Mouse (Mus musculus): ENCODE data around the gene R3hdml. TPM values are rescaled to one million over a fixed set of nuclear protein-coding genes. Genes with fewer than 3 reads are reported as not detected.

Gene R3hdml
- total and polyA plus RNA-seq, 3 experiments, result not detected

GRCm38 (mm10) chr2:163494456-163494855 lies 2.3 kb downstream of the R3hdml start:
- H3K4me1 ChIP-seq (ENCODE audit: insufficient read depth, low read depth, low read length), result no peaks in the 10 kb centered on the region
- peaks cover 10% of the 10 kb centered on the region; the same call in 1 of the 2 replicates for H3K27me3 ChIP-seq (ENCODE audit: insufficient read depth, low read length)
- H3K9me3 ChIP-seq (replicated peaks), result no peaks in the 10 kb centered on the region
- no peaks in the 10 kb centered on the region for H3K36me3 ChIP-seq (replicated peaks)
- TF ChIP-seq GATA2 (IDR thresholded peaks at IDR 0.05; ENCODE audit: borderline replicate concordance, low read depth, low read length) (no peak), GATA1 (IDR thresholded peaks at IDR 0.05; ENCODE audit: borderline replicate concordance, low read length) (no peak), TAL1 (conservative IDR thresholded peaks at IDR 0.05; ENCODE audit: low read depth, low read length) (no peak), CTCF (IDR thresholded peaks at IDR 0.05; ENCODE audit: low read depth, low read length) (no peak), POLR2AphosphoS5 (IDR thresholded peaks at IDR 0.05; ENCODE audit: insufficient replicate concordance, low read depth, low read length) (no peak)
- H3K4me3 ChIP-seq (ENCODE audit: low read depth, low read length), result no peak overlapping the region
- no peak for ATAC-seq (ENCODE audit: extremely low read depth, insufficient number of reproducible peaks, low FRiP score, poor library complexity, severe bottlenecking)
- DNase-seq (ENCODE audit: low spot score), result no peak

- no peak for DNase-seq (ENCODE audit: low spot score)
- Histone ChIP-seq H3K4me1 (ENCODE audit: insufficient read depth, low read depth, low read length) (no peaks in the 10 kb centered on the region), H3K27me3 (ENCODE audit: insufficient read depth, low read length) (no peaks in the 10 kb centered on the region), H3K4me3 (ENCODE audit: low read depth, low read length) (no peak overlapping the region), H3K9me3 (replicated peaks) (no peaks in the 10 kb centered on the region), H3K36me3 (replicated peaks) (no peaks in the 10 kb centered on the region)
- TF ChIP-seq POLR2AphosphoS5 (IDR thresholded peaks at IDR 0.05; ENCODE audit: insufficient replicate concordance, low read depth, low read length), result no peak
- TF ChIP-seq GATA2 (IDR thresholded peaks at IDR 0.05; ENCODE audit: borderline replicate concordance, low read depth, low read length), result no peak
- no peak for TF ChIP-seq TAL1 (conservative IDR thresholded peaks at IDR 0.05; ENCODE audit: low read depth, low read length)
- TF ChIP-seq CTCF (IDR thresholded peaks at IDR 0.05; ENCODE audit: low read depth, low read length), result no peak
- TF ChIP-seq GATA1 (IDR thresholded peaks at IDR 0.05; ENCODE audit: borderline replicate concordance, low read length), result no peak
- ATAC-seq (ENCODE audit: extremely low read depth, insufficient number of reproducible peaks, low FRiP score, poor library complexity, severe bottlenecking), result no peak
These were observed 10.1 kb downstream of the R3hdml start for GRCm38 (mm10) chr2:163502219-163502618.

GRCm38 (mm10) chr2:163503191-163503590 lies 11.1 kb downstream of the R3hdml start:
- TF ChIP-seq TAL1 (conservative IDR thresholded peaks at IDR 0.05; ENCODE audit: low read depth, low read length) (no peak), GATA2 (IDR thresholded peaks at IDR 0.05; ENCODE audit: borderline replicate concordance, low read depth, low read length) (no peak), GATA1 (IDR thresholded peaks at IDR 0.05; ENCODE audit: borderline replicate concordance, low read length) (no peak), CTCF (IDR thresholded peaks at IDR 0.05; ENCODE audit: low read depth, low read length) (no peak), POLR2AphosphoS5 (IDR thresholded peaks at IDR 0.05; ENCODE audit: insufficient replicate concordance, low read depth, low read length) (no peak)
- Histone ChIP-seq H3K4me1 (ENCODE audit: insufficient read depth, low read depth, low read length) (no peaks in the 10 kb centered on the region), H3K4me3 (ENCODE audit: low read depth, low read length) (no peak overlapping the region), H3K27me3 (ENCODE audit: insufficient read depth, low read length) (no peaks in the 10 kb centered on the region), H3K36me3 (replicated peaks) (no peaks in the 10 kb centered on the region), H3K9me3 (replicated peaks) (no peaks in the 10 kb centered on the region)
- no peak for DNase-seq (ENCODE audit: low spot score)
- ATAC-seq (ENCODE audit: extremely low read depth, insufficient number of reproducible peaks, low FRiP score, poor library complexity, severe bottlenecking), result no peak

DNA sequence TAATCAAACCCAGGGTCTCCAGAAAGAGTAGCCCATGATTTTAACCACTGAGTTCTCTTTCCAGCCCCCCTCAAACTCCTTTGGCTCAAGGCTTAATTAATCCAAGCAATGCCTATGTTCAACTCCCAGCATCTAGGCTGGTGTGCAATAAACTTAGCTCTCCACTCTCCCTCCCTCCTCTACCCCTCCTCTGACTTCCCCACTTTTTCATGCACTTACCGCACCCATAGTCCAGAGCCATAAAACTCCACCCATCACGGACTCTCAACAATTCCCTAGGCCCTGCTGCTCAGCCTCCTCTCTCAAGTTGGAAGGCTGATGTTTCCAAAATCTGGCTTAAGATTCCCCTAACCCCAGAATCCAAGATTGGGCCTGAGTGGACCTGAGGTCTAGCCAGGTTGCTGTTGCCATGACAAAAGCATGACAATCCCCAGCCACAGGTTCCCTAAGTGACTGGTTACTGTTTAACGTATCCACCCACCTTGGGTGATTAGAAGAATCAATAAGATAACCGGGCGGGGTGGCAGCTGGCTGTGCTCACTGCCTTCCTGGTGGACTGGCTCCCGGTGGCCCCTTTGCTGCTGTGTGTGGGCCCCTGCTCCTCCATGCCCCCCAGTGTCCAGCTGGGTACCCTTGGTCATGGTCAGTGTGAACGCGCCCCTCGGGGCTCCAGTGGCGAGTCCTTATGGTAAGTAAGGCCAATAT lies 14.3 kb downstream of the R3hdml start, which contains the start of gene Hnf4a:
Hnf4a (plus strand) TSS at position 509 of the 705 bp plus-strand sequence.
- TF ChIP-seq POLR2AphosphoS5 (IDR thresholded peaks at IDR 0.05; ENCODE audit: insufficient replicate concordance, low read depth, low read length), result no peak
- no peak for TF ChIP-seq CTCF (IDR thresholded peaks at IDR 0.05; ENCODE audit: low read depth, low read length)
- TF ChIP-seq TAL1 (conservative IDR thresholded peaks at IDR 0.05; ENCODE audit: low read depth, low read length), result no peak
- no peak for TF ChIP-seq GATA2 (IDR thresholded peaks at IDR 0.05; ENCODE audit: borderline replicate concordance, low read depth, low read length)
- no peak for TF ChIP-seq GATA1 (IDR thresholded peaks at IDR 0.05; ENCODE audit: borderline replicate concordance, low read length)
- no peak within 1 kb of the TSS for H3K4me3 ChIP-seq (ENCODE audit: low read depth, low read length)
- no peak for DNase-seq (ENCODE audit: low spot score)

GRCm38 (mm10) chr2:163525761-163526243 lies 33.7 kb downstream of the R3hdml start:
- H3K36me3 ChIP-seq (replicated peaks), result no peaks in the 10 kb centered on the region
- H3K9me3 ChIP-seq (replicated peaks), result no peaks in the 10 kb centered on the region
- ATAC-seq (ENCODE audit: extremely low read depth, insufficient number of reproducible peaks, low FRiP score, poor library complexity, severe bottlenecking) (no peak), DNase-seq (ENCODE audit: low spot score) (no peak)
- TF ChIP-seq CTCF (IDR thresholded peaks at IDR 0.05; ENCODE audit: low read depth, low read length) (no peak), GATA1 (IDR thresholded peaks at IDR 0.05; ENCODE audit: borderline replicate concordance, low read length) (no peak), TAL1 (conservative IDR thresholded peaks at IDR 0.05; ENCODE audit: low read depth, low read length) (no peak), POLR2AphosphoS5 (IDR thresholded peaks at IDR 0.05; ENCODE audit: insufficient replicate concordance, low read depth, low read length) (no peak), GATA2 (IDR thresholded peaks at IDR 0.05; ENCODE audit: borderline replicate concordance, low read depth, low read length) (no peak)
- no peak overlapping the region for H3K4me3 ChIP-seq (ENCODE audit: low read depth, low read length)
- no peaks in the 10 kb centered on the region for H3K4me1 ChIP-seq (ENCODE audit: insufficient read depth, low read depth, low read length)
- no peaks in the 10 kb centered on the region for H3K27me3 ChIP-seq (ENCODE audit: insufficient read depth, low read length)

More for the DNA sequence above, 14.3 kb downstream of the R3hdml start, which contains the start of gene Hnf4a:
- no peak for ATAC-seq (ENCODE audit: extremely low read depth, insufficient number of reproducible peaks, low FRiP score, poor library complexity, severe bottlenecking)
- no peaks in the 10 kb centered on the region for H3K9me3 ChIP-seq (replicated peaks)
- H3K36me3 ChIP-seq (replicated peaks), result no peaks in the 10 kb centered on the region
- H3K4me1 ChIP-seq (ENCODE audit: insufficient read depth, low read depth, low read length), result no peaks in the 10 kb centered on the region
- H3K27me3 ChIP-seq (ENCODE audit: insufficient read depth, low read length), result no peaks in the 10 kb centered on the region

DNA sequence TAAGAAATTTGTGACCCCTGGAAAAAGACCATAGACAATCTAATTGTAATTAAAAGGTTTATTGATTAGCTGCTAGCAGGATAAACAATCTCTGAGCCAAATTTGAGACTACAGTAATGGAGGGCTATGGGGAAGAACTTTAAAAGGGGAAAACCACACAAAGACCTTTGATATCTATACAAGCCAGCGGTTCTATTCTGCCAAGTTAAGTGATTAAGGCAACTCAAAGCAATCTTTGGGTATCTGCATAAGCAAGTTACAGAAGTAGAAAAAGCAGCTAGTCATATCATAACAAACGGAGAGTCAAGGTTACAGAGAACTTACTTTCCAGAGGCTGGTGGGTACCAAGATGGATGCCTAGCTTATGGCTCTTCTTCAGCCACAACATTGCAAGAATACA lies 35.4 kb downstream of the R3hdml start:
- Histone ChIP-seq H3K4me1 (ENCODE audit: insufficient read depth, low read depth, low read length) (no peaks in the 10 kb centered on the region), H3K27me3 (ENCODE audit: insufficient read depth, low read length) (no peaks in the 10 kb centered on the region), H3K9me3 (replicated peaks) (no peaks in the 10 kb centered on the region), H3K4me3 (ENCODE audit: low read depth, low read length) (no peak overlapping the region), H3K36me3 (replicated peaks) (no peaks in the 10 kb centered on the region)
- ATAC-seq (ENCODE audit: extremely low read depth, insufficient number of reproducible peaks, low FRiP score, poor library complexity, severe bottlenecking) (no peak), DNase-seq (ENCODE audit: low spot score) (no peak)
- no peak for TF ChIP-seq GATA1 (IDR thresholded peaks at IDR 0.05; ENCODE audit: borderline replicate concordance, low read length)

Measured in G1E (cell line).